Mouse (Mus musculus): ENCODE data around the gene Ccdc88a. TPM values are rescaled to one million over a fixed set of nuclear protein-coding genes. Genes with fewer than 3 reads are reported as not detected.

Gene Ccdc88a
- 10 to 100 TPM; 59.4 to 70.6 TPM for total RNA-seq (2021)

- DNase-seq (ENCODE audit: extremely low spot score in 1 of 2, low spot score in 1 of 2) = peak; percentile 94 to 98
Measured at GRCm38 (mm10) chr11:29373396-29374273, at the start of gene Ccdc88a. Gene Ccdc88a, plus strand, starts transcription at chr11:29373658.

DNA sequence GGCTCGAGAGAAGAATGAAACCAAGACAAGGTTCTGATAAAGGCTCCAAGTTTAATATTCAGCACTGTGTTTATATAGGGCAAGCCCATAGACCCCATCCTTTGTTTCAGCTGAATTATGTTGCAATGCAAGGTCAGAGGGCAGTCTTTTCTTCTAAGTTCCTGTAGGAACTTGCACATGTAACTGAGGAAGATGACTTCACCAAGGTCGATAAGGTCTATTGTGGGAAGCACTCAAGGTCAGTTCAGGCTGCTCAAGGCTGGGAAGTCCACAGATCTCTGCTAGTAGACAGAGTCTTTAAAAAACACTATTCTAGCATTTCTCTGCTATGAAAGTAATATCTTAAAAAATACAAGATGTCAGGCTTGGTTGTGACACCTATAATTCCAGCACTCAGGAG, 38.0 kb upstream of the Ccdc88a start:
- no peak for DNase-seq (ENCODE audit: extremely low spot score in 1 of 2, low spot score in 1 of 2)

DNA sequence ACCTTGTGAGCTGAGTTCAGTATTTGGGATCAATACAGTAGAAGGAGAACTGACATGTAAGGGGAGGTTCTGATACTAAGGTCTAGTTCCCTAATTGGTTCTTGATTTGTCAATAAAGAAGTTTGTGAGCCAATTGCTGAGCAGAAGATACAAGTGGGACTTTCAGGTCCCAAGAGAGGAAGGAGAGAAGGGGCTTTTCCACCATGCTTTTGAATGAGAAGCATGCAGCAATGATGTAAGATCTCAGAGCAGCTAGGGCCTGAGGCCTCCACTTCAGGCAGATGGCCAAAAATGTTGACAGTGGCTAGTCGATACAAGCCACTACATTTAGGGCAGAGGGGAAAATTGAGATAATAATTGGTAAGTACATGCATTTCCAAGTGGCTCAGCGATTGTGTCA, 32.2 kb upstream of the Ccdc88a start:
- DNase-seq (ENCODE audit: extremely low spot score in 1 of 2, low spot score in 1 of 2) = no peak

DNA sequence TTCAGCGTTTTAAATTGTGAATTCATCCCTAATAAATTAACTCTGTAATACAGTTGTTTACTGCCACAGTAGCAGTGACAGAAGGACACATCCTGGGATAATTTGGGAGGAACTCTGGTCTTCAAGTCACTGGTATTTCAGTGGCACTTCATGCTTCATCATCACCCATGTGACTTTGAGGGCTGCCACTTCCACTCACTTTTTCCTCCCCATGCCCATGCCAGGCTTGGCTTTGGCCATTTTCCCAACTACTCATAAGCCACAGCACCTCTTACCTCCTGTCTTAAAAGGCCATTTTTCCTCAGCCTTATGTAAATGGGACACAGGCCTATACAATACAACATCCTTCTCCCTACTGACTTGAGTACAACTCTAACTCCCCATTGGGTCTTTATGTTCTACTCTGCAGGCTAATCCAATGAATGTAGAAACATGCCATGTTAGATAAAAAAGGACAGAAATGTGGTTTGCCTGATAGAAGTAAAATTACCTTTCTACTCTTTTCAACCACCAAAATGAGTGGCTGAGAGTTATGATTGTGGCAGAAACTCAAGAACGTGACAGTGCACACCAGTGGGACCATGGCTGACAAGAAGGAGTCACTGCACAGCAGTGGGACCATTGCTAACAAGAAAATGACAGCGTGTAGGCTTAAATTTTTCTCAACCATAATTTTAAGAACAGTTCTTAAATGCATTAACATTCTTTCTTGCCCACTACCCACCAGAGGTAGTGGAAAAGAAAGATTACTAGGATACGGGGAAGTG, 28.4 kb upstream of the Ccdc88a start:
- no peak for DNase-seq (ENCODE audit: extremely low spot score in 1 of 2, low spot score in 1 of 2)

DNA sequence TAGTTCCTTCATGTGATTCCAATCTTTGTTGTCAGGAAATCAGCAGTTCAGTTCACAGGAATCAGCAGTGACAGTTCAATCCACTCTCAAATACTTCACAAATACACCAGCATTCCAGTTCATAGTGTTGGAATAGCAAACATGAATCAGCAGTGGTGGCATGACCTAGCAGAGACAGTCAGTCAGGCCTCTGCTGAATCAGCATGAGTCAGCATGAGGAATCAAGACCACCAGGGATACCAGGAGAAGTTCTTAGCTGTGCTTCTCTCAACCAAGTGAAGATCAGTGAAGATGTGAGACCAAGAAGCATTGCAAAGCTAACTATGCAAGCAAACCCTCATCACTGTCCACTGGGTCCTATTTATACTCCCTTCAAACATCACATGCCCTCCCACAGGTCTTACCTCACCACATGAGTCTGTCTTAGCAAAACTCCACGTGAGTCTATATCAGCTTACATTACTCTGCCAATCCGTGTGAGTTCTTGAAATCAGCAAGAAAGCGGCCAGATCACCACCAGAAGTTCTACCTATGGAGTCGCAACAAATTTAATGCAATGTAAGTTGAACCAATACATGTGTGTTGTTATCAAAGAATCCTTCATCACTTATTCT, 27.7 kb upstream of the Ccdc88a start:
- no peak for DNase-seq (ENCODE audit: extremely low spot score in 1 of 2, low spot score in 1 of 2)

GRCm38 (mm10) chr11:29350891-29351290, 22.6 kb upstream of the Ccdc88a start:
- DNase-seq (ENCODE audit: extremely low spot score in 1 of 2, low spot score in 1 of 2) = no peak

DNA sequence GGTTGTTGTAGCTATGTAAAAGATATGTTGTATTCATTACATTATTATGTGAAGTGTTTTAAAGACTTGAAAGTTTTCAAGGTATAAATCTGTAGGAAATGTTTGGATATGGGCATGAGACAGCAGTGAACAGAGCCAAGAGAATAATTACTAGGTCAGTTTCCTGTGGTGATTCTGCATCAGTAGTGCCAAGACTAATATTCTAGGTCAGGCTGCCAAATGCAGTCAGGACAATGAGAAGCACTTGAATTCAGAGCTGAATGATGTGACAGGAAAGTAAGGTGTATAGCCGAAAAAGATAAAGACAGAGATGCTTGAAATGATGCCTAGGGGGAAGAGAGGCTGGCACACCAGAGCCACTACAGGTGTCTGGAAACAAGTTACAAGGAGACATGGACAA, 21.2 kb upstream of the Ccdc88a start:
- DNase-seq (ENCODE audit: extremely low spot score in 1 of 2, low spot score in 1 of 2) = no peak

DNA sequence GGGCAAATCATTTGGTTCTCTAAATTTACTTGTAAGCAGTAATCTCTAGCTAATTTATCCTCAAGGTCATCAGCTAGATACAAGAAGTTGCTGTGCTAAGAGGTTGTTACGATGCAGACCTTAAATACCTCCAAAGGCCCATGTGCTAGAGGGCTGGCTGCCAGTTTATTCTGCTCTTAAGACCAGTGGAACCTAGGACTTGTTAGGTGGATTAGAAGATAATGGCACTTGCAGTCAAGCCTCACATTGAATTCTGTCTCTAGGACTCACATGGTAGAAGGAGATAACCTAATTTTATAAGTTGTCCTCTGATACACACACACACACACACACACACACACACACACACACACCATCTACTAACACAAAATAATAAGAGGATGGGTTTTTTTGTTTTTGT, 5.3 kb upstream of the Ccdc88a start:
- no peak for DNase-seq (ENCODE audit: extremely low spot score in 1 of 2, low spot score in 1 of 2)

DNA sequence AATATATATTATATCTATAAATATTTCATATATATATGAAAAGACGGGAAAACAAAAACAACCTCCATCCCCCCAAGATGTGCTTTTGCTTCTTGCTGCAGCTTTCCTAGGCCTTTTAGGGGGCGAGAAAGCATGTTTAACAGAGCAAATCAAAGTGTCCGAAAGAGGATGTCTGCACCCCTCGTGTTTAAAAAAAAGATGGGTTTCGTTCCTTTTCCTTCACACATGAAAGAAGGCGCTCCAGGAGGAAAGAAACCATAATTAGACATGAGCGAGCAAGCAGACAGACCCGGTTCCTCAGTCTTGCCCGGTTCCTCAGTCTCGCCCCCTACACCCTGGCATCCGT, 435 bp upstream of the Ccdc88a start:
- DNase-seq (ENCODE audit: extremely low spot score in 1 of 2, low spot score in 1 of 2) = no peak

- DNase-seq (ENCODE audit: extremely low spot score in 1 of 2, low spot score in 1 of 2) = no peak
Measured at GRCm38 (mm10) chr11:29374274-29374656, 807 bp downstream of the Ccdc88a start.

GRCm38 (mm10) chr11:29376635-29377034, 3.2 kb downstream of the Ccdc88a start:
- DNase-seq (ENCODE audit: extremely low spot score in 1 of 2, low spot score in 1 of 2) = no peak

DNA sequence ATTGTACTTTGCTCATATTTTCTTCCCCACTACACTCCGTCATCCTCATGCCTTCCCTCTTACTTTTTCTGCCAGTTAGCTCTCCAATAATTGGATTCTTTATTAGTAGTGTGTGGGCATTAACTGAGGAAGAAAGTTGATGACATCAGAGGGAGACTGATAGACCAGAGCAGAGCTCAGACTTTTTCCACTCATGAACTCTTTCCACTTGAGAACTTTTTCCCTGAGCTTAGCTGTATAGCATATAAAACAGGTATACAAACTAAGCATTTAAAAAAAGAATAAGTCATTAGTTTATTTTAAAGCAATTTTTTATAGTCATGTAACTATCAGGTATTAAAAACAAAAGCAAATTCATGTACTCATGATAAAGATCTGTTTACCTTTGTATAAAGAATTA, 5.3 kb downstream of the Ccdc88a start:
- no peak for DNase-seq (ENCODE audit: extremely low spot score in 1 of 2, low spot score in 1 of 2)

DNA sequence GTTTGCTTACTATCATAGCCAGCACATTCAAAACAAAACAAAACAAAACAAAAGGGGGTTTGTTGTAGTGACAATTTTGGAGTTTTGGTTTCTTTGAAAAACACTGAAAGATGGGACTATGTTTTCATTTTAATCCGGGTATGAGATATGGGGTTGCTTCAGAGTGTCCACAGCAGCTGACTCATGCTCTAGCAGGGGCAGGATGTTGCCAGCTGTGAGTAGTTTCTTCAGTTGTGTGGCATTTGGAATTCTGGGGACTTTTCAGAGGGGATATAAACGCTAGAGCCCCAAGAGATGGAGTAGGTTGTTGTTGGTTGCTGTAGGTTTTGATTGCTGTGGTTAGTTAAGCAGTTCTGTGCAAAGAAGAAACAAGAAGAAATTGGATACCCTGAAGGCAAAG, 10.0 kb downstream of the Ccdc88a start:
- DNase-seq (ENCODE audit: extremely low spot score in 1 of 2, low spot score in 1 of 2) = no peak

GRCm38 (mm10) chr11:29384001-29384400, 10.5 kb downstream of the Ccdc88a start:
- DNase-seq (ENCODE audit: extremely low spot score in 1 of 2, low spot score in 1 of 2) = no peak

- DNase-seq (ENCODE audit: extremely low spot score in 1 of 2, low spot score in 1 of 2) = no peak
Measured at GRCm38 (mm10) chr11:29384617-29385016, 11.2 kb downstream of the Ccdc88a start.

GRCm38 (mm10) chr11:29389913-29390312, 16.5 kb downstream of the Ccdc88a start:
- DNase-seq (ENCODE audit: extremely low spot score in 1 of 2, low spot score in 1 of 2) = no peak

DNA sequence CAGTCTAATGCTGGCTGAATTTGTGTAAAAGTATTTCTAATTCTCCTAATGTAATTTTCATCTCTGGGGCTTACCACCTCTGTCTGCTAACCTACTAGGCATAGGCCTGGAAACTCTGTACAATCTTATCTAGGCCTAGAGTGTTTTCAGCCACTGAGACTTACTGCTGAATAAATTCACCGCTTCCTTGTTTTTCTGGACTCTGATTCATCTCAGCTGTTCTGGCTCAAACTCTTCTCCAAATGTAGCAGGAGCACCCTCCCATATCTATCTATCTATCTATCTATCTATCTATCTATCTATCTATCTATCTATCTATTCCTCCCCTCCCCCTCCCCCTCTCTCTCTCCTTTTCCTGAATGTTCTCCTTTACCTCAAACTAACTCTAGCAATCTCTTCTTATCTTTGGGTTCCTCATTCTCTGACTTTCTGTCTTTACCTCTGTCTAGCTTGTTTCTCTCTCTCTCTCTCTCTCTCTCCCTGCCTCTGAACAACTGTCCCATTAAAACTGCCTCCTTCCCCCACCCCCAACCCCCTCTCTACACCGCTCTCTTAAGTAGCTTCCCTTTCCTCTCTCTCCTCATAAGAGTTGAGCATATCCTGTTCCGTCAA, 21.8 kb downstream of the Ccdc88a start:
- DNase-seq (ENCODE audit: extremely low spot score in 1 of 2, low spot score in 1 of 2) = no peak

DNA sequence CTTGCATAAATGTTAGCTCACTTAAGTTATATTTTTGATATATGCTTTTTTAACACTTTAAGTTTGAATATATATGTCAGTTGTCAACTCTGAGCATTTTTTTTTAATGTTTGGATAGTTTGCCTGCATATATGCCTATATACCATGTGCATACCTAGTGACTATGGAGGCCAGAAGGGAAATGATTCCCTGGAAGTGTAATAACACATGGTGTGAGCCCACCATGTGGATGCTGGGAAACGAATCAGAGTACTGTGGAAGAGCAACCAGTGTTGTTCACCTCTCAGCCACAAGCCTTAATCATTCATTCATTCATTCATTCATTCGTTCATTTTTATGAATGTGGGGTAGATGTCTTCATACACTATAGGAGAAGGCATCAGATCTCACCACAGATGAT, 26.9 kb downstream of the Ccdc88a start:
- DNase-seq (ENCODE audit: extremely low spot score in 1 of 2, low spot score in 1 of 2) = no peak

DNA sequence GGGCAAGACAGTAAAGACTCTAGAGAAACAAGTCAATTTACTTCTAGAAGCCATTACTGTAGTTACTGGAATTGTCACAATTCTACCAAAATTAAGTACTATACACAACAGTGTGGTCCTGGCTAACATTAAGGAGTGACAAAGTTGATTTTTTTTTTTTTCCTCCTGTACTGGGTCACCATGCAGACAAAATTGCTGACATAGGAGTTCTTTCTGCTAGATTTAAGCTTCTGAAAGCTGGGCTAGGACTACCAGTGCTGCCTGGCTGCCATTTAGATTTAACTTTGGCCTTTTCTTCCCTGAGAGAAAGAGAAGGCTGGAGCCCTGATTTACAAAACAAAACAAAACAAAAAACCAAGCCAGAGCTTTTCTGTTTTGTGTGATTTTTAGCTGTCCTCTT, 32.8 kb downstream of the Ccdc88a start:
- DNase-seq (ENCODE audit: extremely low spot score in 1 of 2, low spot score in 1 of 2) = no peak

DNA sequence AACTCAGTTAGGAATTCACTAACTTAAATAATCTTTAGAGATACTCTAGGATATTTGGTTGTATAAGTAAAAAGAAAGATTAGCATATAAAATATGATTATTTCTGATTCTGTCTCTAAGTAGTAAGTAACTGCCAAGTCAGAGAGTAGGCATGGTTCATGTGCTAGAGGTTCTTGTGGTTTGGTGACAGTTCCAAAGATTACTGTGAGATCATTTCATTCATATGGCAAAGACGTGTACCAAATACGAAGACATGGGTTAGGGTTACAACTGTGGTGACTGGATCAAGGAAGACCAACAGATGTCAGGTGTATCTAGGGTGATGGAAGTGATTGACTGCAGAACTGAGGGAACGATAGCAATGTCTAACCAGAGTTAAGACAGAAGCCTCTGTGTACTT, 50.0 kb downstream of the Ccdc88a start:
- no peak for DNase-seq (ENCODE audit: extremely low spot score in 1 of 2, low spot score in 1 of 2)

- peak in 1 of 2 experiments; percentile 28 for DNase-seq (ENCODE audit: extremely low spot score in 1 of 2, low spot score in 1 of 2)
Measured at GRCm38 (mm10) chr11:29428774-29429173, 55.3 kb downstream of the Ccdc88a start.
